Mouse (Mus musculus) liver, embryonic 16.5 days (tissue): ENCODE results near the gene Nagpa. TPM values are rescaled to one million over a fixed set of nuclear protein-coding genes. Genes with fewer than 3 reads are reported as not detected.

Experiments
- ATAC-seq: fragments of 200-750 bp; cut with Nextera tagmentation; 2 replicates; pipeline ENCODE4 v1.8.0; 2017; ENCODE audit warnings: low read depth, mild to moderate bottlenecking, moderate number of reproducible peaks, moderate library complexity
- H3K27ac ChIP-seq: fragments of 300-500 bp; sonication (generic); 2 replicates; pipeline ENCODE4 v1.5.1; 2014; ENCODE audit warnings: mild to moderate bottlenecking, low read length
- H3K27me3 ChIP-seq: fragments of 300-500 bp; sonication (generic); 2 replicates; pipeline ENCODE4 v1.6.1; 2014; ENCODE audit warnings: low read depth, low read length, mixed read lengths; ENCODE audit not compliant: control insufficient read depth, insufficient read depth
- H3K36me3 ChIP-seq: fragments of 300-500 bp; sonication (generic); 2 replicates; pipeline ENCODE4 v1.6.1; 2014; ENCODE audit warnings: mild to moderate bottlenecking; ENCODE audit not compliant: control insufficient read depth, insufficient read depth
- H3K4me1 ChIP-seq: fragments of 300-500 bp; sonication (generic); 2 replicates; pipeline ENCODE4 v1.6.1; 2014; ENCODE audit warnings: low read depth, low read length, mixed read lengths; ENCODE audit not compliant: control insufficient read depth
- H3K4me2 ChIP-seq: fragments of 300-500 bp; sonication (generic); 2 replicates; pipeline ENCODE4 v1.6.1; 2014; ENCODE audit warnings: low read depth, low read length, mixed read lengths
- H3K4me3 ChIP-seq: fragments of 300-500 bp; sonication (generic); 2 replicates; pipeline ENCODE4 v1.5.1; 2014; ENCODE audit warnings: low read depth, mild to moderate bottlenecking, low read length
- H3K9ac ChIP-seq: fragments of 300-500 bp; sonication (generic); 2 replicates; pipeline ENCODE4 v1.6.1; 2014; ENCODE audit warnings: low read depth, low read length
- H3K9me3 ChIP-seq: fragments of 300-500 bp; sonication (generic); replicated peaks from 2 replicates; pipeline ENCODE4 v1.6.1; 2016; ENCODE audit warnings: low read length; ENCODE audit not compliant: control insufficient read depth
- WGBS: fragments of 180-500 bp; shearing (Covaris S2); extraction: QIAGEN DNeasy Blood & Tissue Kit; methylation state at CpG from one replicate; pipeline ENCODE4 v1.1.7; 2014; ENCODE audit not compliant: insufficient replicate concordance; 5-methylcytosine and 5-hydroxymethylcytosine counted together
- polyA plus RNA-seq: library from polyadenylated mRNA; unstranded; fragments of >200 nt; fragmentation: Nextera tagmentation; extraction: Ambion mirVana; gene quantifications from 2 replicates; pipeline ENCODE4 v1.2.1, GENCODE M21; 2015

Gene Nagpa
- polyA plus RNA-seq, 1 experiment from 2014 or later = 11.7 TPM

DNA sequence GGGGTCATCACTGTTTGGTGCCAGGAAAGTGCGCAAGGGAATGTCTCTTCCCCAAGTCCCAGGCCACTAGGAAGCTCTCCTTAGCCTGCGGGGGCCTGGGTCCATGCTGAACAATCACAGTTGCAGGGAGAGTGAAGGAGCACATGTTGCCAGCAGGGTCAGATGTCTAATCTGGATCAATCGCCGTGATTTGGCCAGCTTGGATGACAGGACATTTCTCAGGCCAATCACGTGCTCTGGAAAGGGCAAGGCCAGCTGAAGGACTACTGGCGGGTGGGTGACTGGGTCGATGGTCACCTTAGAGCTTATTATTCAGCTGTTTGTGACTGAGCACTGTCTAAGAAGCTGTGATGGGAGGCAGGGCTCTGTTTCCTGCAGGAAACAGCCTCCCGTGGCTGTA lies 19.7 kb downstream of the Nagpa start:
- no peaks in the 10 kb centered on the region for H3K27me3 ChIP-seq
- H3K9me3 ChIP-seq = no peaks in the 10 kb centered on the region
- WGBS = 38% methylated on average over 8 of the region's 8 CpGs
- no peaks in the 10 kb centered on the region for H3K4me1 ChIP-seq
- no peak overlapping the region for H3K4me2 ChIP-seq
- H3K27ac ChIP-seq = no peak overlapping the region
- no peak for ATAC-seq
- no peaks in the 10 kb centered on the region for H3K36me3 ChIP-seq
- no peak overlapping the region for H3K9ac ChIP-seq
- no peak overlapping the region for H3K4me3 ChIP-seq

DNA sequence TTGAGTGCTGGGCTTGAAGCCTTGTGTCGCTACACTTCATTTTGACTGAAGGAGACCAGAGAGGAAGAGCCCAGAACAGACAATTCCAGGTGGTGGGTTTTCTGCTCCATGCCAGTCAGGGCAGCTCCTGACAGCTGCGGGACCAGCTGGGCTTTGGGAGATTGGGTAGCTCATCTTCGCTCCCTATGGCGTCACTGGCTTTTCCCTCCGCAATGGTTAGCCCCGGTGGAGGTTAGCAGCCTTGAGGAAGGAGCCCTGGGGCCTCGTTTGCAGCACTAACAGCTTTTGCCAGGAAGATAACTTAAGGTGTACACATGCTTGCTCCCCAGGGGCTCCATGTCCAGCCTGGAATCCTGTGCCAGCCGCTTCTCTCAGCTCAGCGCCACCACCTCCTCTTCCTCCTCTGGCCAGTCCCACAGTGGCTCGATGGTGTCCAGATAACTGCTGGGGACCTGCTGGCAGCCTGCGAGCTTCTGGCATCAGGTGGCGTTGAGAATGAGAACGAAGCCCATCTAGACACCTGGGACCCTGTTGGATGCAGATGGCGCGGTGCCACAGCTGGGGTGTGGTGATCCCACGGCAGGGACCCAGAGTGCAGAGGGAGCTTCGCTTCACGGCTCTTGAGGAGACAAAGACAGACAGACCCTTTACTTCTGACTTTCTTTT lies 20.4 kb downstream of the Nagpa start:
- no peaks in the 10 kb centered on the region for H3K9me3 ChIP-seq
- no peaks in the 10 kb centered on the region for H3K36me3 ChIP-seq
- H3K9ac ChIP-seq = no peak overlapping the region
- H3K4me1 ChIP-seq = no peaks in the 10 kb centered on the region
- H3K4me2 ChIP-seq = no peak overlapping the region
- ATAC-seq = no peak
- no peak overlapping the region for H3K4me3 ChIP-seq
- no peak overlapping the region for H3K27ac ChIP-seq
- WGBS = 67% methylated on average over 18 of the region's 18 CpGs
- H3K27me3 ChIP-seq = no peaks in the 10 kb centered on the region

GRCm38 (mm10) chr16:5172636-5173035 lies 31.2 kb downstream of the Nagpa start:
- Histone ChIP-seq H3K36me3 (no peaks in the 10 kb centered on the region), H3K27me3 (no peaks in the 10 kb centered on the region), H3K4me2 (no peak overlapping the region), H3K27ac (no peak overlapping the region), H3K4me1 (no peaks in the 10 kb centered on the region), H3K4me3 (no peak overlapping the region), H3K9me3 (no peaks in the 10 kb centered on the region), H3K9ac (no peak overlapping the region)
- WGBS = 77% methylated on average over 6 of the region's 6 CpGs
- no peak for ATAC-seq

DNA sequence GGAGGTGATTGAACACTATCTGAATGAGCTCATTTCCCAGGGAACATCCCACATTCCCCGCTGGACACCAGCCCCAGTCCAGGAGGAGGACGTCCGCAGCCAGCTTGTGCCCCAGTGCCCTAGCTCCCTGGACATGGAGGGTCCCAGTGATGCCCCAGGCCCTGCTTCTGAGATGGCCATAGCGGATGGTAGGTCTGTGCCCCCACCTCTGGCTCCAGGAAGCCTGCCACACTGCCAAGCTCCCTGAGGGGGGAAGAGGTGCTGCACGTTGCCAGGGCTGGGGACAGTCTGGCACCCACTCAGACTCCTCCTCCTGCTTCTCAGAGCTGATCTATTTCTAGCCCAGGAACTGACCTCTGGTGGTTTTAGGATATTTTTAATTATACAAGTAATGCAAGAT lies 35.0 kb downstream of the Nagpa start:
- no peak overlapping the region for H3K4me2 ChIP-seq
- H3K27me3 ChIP-seq = no peaks in the 10 kb centered on the region
- H3K4me3 ChIP-seq = no peak overlapping the region
- H3K36me3 ChIP-seq = no peaks in the 10 kb centered on the region
- no peak overlapping the region for H3K9ac ChIP-seq
- H3K27ac ChIP-seq = no peak overlapping the region
- no peak for ATAC-seq
- no peaks in the 10 kb centered on the region for H3K4me1 ChIP-seq
- WGBS = 68% methylated on average over 5 of the region's 5 CpGs
- H3K9me3 ChIP-seq = no peaks in the 10 kb centered on the region

DNA sequence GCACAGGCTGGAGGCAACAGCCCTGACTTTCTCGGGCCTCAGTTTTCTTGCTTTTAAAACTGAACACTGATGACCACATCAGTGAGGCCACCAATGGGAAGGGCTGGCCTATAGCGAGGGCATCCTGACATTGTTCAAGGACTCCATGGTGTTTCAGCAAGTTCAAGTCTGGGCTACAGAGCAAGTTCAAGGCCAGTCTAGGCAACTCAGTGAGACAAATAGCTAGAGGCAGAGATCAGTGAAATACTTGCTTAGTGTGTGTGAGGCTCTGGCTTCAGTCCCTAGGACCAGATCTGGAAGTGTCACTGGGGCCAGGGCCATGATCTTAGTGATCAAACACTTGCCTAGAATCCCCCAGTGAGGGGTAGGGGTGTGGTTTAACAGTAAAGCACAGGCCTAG lies 35.8 kb downstream of the Nagpa start:
- Histone ChIP-seq H3K9me3 (no peaks in the 10 kb centered on the region), H3K27me3 (no peaks in the 10 kb centered on the region), H3K4me1 (no peaks in the 10 kb centered on the region), H3K9ac (no peak overlapping the region), H3K36me3 (no peaks in the 10 kb centered on the region), H3K4me2 (no peak overlapping the region), H3K4me3 (no peak overlapping the region), H3K27ac (no peak overlapping the region)
- ATAC-seq = no peak
- 56% methylated on average over 2 of the region's 2 CpGs for WGBS

GRCm38 (mm10) chr16:5164327-5164726 lies 39.5 kb downstream of the Nagpa start:
- ATAC-seq = no peak
- Histone ChIP-seq H3K4me2 (no peak overlapping the region), H3K4me3 (no peak overlapping the region), H3K9ac (no peak overlapping the region), H3K27me3 (no peaks in the 10 kb centered on the region), H3K9me3 (no peaks in the 10 kb centered on the region), H3K36me3 (no peaks in the 10 kb centered on the region), H3K4me1 (no peaks in the 10 kb centered on the region), H3K27ac (no peak overlapping the region)
- WGBS = 60% methylated on average over 6 of the region's 6 CpGs

DNA sequence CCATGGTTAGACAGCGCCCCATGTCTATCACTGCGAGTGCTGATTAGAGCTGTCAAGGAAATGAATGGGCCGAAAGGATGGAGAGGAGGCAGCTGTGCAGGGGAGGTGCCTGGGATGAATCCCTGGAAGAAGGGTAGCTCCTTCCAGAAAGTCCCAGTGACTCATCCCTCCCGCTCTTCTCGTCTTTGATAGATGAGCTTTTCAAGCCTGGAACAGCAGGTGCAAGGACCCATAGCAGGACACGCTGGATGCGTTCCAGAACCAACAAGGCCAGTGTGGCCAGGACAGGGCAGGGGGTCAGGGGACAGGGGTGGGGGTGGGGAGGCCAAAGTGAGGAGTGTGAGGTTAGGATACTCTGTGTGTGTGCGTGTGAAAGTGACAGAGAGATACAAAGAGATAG lies 44.6 kb downstream of the Nagpa start:
- peak; percentile 59; the same call in 1 of the 2 replicates for ATAC-seq
- Histone ChIP-seq H3K27me3 (no peaks in the 10 kb centered on the region), H3K4me1 (no peaks in the 10 kb centered on the region), H3K36me3 (no peaks in the 10 kb centered on the region), H3K9ac (no peak overlapping the region), H3K9me3 (no peaks in the 10 kb centered on the region), H3K4me3 (no peak overlapping the region), H3K27ac (no peak overlapping the region), H3K4me2 (no peak overlapping the region)
- 56% methylated on average over 8 of the region's 8 CpGs for WGBS

DNA sequence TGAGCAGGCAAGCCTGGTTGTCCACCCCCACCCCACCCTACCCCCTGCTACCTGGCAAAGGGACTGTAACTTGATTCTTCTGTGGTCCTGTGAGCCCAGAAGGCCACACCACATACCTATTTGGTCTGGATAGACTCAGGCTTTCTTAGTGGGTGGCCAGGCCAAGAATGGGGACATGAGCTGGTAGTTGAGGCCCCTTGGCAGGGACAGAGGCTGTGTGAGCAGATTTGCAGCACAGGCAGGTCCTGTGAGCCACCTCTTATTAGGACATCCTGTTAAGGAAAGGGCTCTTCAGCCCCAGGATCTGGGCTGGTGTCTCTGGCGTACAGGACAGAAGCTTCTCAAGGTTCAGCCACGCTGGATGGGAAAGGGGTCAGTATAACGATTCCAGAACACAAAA lies 46.7 kb downstream of the Nagpa start:
- no peaks in the 10 kb centered on the region for H3K4me1 ChIP-seq
- no peak for ATAC-seq
- 64% methylated on average over 3 of the region's 3 CpGs for WGBS

GRCm38 (mm10) chr16:5156495-5156894 lies 47.3 kb downstream of the Nagpa start:
- WGBS = 72% methylated on average over 2 of the region's 2 CpGs
- Histone ChIP-seq H3K4me2 (no peak overlapping the region), H3K4me3 (no peak overlapping the region), H3K9ac (no peak overlapping the region), H3K9me3 (no peaks in the 10 kb centered on the region), H3K27me3 (no peaks in the 10 kb centered on the region), H3K36me3 (no peaks in the 10 kb centered on the region), H3K27ac (no peak overlapping the region), H3K4me1 (no peaks in the 10 kb centered on the region)
- no peak for ATAC-seq

More for the DNA sequence above, 46.7 kb downstream of the Nagpa start:
- no peak overlapping the region for H3K27ac ChIP-seq
- no peak overlapping the region for H3K4me3 ChIP-seq
- H3K36me3 ChIP-seq = no peaks in the 10 kb centered on the region
- no peak overlapping the region for H3K4me2 ChIP-seq
- H3K27me3 ChIP-seq = no peaks in the 10 kb centered on the region
- H3K9ac ChIP-seq = no peak overlapping the region
- H3K9me3 ChIP-seq = no peaks in the 10 kb centered on the region
